Mouse (Mus musculus): ENCODE results near the gene Upp2. TPM values are rescaled to one million over a fixed set of nuclear protein-coding genes. Genes with fewer than 3 reads are reported as not detected.

The Upp2 gene
- total RNA-seq, 1 experiment from 2014 or later = not detected

DNA sequence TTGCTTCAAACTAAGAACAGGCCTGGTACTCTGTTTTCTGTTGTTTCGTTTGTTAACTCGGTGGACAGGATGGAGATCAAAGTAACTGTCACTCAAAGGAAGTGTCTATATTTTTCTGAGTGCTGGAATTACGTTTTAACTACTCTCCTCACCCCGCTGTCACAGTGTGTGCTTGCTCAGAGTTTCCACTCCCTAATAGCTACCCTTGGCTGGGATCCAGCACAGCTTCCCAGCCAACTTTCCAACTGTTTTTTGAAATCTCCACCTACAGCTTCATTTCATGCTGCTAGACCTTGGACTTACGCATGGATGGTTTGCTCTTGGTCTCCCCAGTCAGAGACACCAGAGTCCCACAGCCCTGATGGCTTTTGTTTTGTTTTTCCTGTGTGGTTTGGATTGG lies 144.8 kb downstream of the Upp2 start:
- no peak for ATAC-seq (ENCODE audit: extremely low read depth, insufficient number of reproducible peaks, low FRiP score, poor library complexity, severe bottlenecking)

DNA sequence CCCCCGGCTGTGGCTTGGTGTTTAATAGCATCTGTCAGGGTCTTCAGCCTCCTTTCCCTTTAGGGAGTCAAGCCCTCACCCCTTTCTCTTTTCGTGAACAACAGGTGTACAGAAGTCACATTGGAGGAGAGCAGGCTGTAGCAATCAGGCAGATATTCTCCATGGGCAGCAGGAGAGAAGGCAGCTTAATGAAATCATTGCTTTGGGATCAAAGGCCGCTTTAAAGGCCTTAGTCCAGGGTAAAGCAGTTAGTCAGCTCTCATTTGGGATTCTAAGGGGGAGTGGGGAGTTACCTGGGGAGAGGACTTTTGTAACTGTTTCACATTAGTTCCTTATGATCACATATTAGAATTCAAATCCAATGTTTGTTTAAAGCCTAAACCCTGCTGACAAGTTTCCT lies 150.8 kb downstream of the Upp2 start:
- ATAC-seq (ENCODE audit: extremely low read depth, insufficient number of reproducible peaks, low FRiP score, poor library complexity, severe bottlenecking) = no peak

DNA sequence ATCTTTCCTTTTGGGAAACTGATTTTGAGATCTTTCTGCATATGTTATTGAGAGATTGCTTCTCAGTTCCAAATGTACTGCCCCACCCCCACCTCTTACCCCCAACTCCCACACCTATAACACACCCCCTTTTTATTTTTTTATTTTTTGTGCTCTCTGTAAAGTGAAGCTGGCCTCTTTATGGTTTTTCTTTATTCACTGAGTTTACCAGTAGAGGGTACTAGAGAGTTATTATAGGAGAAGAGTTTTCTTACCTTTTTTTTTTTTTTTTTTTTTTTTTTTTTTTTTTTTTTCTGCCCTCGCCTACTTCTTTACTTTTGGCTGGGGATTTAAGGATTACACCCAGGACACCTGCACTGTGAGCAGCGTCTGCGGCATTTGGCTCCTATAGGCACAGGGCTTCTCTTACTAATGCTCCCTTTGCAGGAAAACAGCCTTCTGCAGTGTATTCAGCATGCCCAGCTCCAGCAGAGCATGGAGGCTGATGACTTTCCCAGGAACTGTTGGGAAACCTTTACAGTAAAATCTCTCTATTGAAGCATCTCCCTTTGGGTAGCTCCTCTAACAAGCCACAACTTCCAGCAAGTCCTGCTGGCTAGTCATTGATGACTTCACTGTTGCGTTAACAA lies 170.2 kb downstream of the Upp2 start:
- ATAC-seq (ENCODE audit: extremely low read depth, insufficient number of reproducible peaks, low FRiP score, poor library complexity, severe bottlenecking) = no peak

DNA sequence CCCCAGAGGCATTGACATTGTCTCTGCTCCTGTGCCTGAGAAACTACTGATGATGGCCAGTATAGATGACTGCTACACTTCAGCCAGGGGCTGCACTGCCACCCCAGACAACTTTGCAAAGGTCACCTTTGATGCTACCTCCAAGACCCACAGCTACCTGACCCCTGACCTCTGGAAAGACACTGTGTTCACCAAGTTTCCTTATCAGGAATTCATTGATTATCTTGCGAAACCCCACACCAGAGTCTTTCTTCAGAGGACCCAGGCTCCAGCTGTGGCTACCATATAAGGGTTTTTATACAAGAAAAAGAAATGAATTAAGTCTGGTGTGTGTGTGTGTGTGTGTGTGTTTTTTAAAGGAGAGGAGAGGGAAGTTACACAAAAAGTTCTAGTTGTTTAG lies 174.1 kb downstream of the Upp2 start:
- ATAC-seq (ENCODE audit: extremely low read depth, insufficient number of reproducible peaks, low FRiP score, poor library complexity, severe bottlenecking) = no peak

DNA sequence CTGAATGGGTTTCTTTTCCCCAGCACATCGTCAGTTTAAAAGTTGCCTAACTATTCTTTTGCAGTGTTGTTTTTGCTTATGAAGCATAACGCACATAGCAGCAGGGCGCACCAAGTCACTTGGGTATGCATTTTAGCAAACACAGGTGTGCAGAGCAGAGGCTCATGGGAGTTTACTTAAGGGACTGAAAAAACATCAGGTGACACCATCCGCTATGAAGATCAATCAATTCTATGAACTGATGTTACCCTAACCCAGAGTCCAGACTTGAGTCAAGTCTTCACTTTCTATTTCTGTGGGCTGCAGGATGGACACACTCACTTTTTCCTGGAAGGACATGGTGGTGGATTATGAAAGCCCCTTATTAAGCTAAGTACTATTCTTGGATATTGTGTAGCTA lies 174.9 kb downstream of the Upp2 start:
- ATAC-seq (ENCODE audit: extremely low read depth, insufficient number of reproducible peaks, low FRiP score, poor library complexity, severe bottlenecking) = no peak

DNA sequence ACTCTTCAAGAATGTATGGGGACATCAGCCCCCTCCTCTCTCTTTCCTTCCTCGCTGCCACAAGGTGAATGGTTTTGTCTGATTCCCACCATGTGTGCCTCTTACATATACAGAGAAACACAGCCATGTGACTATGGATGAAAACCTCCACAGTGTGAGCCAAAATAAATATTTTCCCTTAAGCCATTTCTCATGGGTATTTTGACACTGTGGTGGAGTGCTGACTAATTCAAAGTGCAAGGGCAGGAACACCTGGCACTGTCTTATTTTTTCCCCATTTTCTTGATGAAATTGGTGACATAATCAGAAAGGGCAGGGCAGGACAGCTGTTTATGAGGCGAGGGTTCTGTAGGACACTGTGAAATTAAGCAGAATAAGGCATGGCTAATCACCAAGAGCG lies 176.3 kb downstream of the Upp2 start:
- no peak for ATAC-seq (ENCODE audit: extremely low read depth, insufficient number of reproducible peaks, low FRiP score, poor library complexity, severe bottlenecking)

- no peak for ATAC-seq (ENCODE audit: extremely low read depth, insufficient number of reproducible peaks, low FRiP score, poor library complexity, severe bottlenecking)
These were observed 180.6 kb downstream of the Upp2 start for GRCm38 (mm10) chr2:58747483-58748229.

DNA sequence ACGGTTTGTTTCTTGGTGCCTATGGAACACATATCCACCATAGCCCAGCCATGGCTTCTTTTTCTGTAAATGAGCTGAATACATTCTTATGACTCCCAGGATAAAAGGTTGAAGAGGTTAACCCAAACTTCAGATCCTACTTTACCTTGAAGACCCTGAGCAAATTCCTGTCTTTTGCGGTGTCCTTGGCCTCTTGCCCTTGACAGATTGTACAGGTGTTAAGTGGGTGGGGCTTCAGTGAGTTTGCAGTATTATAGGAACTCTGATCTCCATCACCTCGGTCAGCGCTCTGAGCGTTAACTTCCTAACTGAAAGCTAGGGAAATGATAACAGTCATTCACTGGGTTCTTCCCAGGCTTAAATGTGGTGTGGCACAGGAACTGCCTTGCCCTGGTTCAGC lies 181.2 kb downstream of the Upp2 start:
- no peak for ATAC-seq (ENCODE audit: extremely low read depth, insufficient number of reproducible peaks, low FRiP score, poor library complexity, severe bottlenecking)

GRCm38 (mm10) chr2:58752891-58753290 lies 185.8 kb downstream of the Upp2 start:
- no peak for ATAC-seq (ENCODE audit: extremely low read depth, insufficient number of reproducible peaks, low FRiP score, poor library complexity, severe bottlenecking)

- ATAC-seq (ENCODE audit: extremely low read depth, insufficient number of reproducible peaks, low FRiP score, poor library complexity, severe bottlenecking) = no peak
These were observed 187.6 kb downstream of the Upp2 start for GRCm38 (mm10) chr2:58754736-58755135.

- no peak for ATAC-seq (ENCODE audit: extremely low read depth, insufficient number of reproducible peaks, low FRiP score, poor library complexity, severe bottlenecking)
These were observed 191.0 kb downstream of the Upp2 start for GRCm38 (mm10) chr2:58758081-58758480.

GRCm38 (mm10) chr2:58759676-58760075 lies 192.6 kb downstream of the Upp2 start:
- ATAC-seq (ENCODE audit: extremely low read depth, insufficient number of reproducible peaks, low FRiP score, poor library complexity, severe bottlenecking) = no peak

DNA sequence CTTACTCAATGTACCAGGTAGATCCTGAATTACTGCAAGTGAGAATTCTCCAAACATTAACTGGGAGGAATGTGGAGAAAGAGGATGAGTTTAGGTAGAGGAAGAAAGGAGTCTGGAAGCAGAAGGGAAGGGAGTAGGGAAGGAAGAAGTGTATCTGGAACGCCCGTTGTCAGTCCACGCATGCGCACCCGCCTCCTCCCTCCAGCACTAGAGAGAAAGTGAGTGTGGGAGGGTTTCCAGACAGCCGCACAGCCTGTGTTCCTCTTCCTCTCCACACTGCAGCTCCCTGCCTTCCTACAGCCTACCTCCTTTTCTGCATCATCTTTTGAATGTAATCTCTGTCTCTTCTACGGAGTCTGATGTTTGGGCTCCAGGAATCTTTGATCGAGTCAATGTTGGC lies 198.0 kb downstream of the Upp2 start:
- ATAC-seq (ENCODE audit: extremely low read depth, insufficient number of reproducible peaks, low FRiP score, poor library complexity, severe bottlenecking) = no peak

DNA sequence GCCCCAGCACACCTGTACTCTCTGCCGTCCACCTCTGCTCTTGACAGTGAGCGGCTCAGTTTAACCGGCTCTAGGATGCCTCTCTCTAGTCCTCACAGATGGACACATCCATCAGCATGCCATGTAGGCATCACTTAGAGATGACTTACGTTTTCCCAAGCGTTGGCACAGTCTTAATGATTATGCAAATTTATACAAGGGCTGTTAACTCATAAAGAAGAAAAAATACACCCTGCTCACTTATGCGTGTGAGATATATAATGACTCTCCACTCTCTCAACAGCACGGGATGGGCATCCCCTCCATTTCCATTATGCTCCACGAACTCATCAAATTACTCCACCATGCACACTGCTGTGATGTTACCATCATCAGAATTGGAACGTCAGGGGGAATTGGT lies 206.7 kb downstream of the Upp2 start:
- ATAC-seq (ENCODE audit: extremely low read depth, insufficient number of reproducible peaks, low FRiP score, poor library complexity, severe bottlenecking) = no peak

DNA sequence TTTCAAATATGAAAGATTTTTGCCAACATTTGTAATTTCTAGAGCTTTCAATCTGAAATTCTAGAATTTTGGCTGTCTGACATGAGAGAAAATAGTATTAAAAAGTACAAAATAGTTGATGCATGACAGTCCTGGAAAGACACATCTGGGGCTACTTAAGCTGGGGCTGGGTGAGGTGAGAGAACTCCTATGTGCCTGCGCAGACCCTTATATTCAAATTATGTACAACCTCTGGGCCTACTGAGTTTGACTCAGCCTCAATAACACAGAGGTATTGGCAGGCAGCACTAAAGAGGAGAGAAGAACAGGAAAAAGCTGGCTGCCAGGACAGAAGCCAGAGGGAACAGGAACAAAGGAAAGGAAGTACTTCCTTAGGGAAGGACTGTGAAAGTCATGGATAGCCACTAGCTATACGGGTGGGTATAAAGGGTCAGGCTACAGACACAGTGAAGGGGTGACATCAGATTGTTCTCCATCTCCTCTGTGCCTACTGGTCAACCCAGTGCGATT lies 211.9 kb downstream of the Upp2 start:
- no peak for ATAC-seq (ENCODE audit: extremely low read depth, insufficient number of reproducible peaks, low FRiP score, poor library complexity, severe bottlenecking)

DNA sequence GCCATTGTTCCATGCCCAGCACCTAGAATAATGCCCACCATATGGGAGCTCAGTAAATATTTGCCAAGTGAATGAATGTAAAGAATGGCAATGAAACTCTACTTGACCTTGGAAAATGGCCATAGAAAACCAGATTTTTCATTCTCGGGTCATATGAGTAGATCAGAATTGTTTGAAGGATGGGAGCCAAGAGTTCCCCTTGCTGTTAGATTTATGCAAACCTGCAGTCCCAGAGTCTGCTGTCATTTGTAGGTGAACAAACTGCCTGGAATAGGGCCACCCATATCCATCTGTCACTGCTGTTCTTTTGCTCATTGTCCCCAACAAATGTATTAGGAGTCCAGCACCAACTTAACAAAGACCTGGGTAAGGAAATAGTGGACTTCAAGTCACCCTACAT lies 216.4 kb downstream of the Upp2 start:
- ATAC-seq (ENCODE audit: extremely low read depth, insufficient number of reproducible peaks, low FRiP score, poor library complexity, severe bottlenecking) = no peak

GRCm38 (mm10) chr2:58786177-58786576 lies 219.1 kb downstream of the Upp2 start:
- no peak for ATAC-seq (ENCODE audit: extremely low read depth, insufficient number of reproducible peaks, low FRiP score, poor library complexity, severe bottlenecking)

DNA sequence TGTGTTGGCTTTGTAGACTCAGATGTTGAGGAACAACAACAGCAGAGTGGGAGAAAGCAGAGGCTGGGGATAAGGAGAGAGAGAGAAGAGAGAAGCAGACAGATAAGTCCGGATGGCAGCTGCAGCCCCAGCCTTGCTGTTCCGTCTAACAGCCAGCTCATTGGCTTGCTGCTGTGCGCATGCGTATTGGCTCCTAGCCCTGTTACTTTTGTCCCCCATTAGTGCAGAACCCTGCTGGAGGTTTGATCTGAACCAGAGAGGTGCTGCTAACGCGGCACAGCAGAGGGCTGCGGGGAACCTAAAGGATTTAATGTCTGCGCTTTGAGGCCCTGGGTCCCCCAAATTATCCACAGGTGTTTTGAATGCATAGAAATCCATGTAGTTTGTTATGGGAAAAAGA lies 219.6 kb downstream of the Upp2 start:
- no peak for ATAC-seq (ENCODE audit: extremely low read depth, insufficient number of reproducible peaks, low FRiP score, poor library complexity, severe bottlenecking)

DNA sequence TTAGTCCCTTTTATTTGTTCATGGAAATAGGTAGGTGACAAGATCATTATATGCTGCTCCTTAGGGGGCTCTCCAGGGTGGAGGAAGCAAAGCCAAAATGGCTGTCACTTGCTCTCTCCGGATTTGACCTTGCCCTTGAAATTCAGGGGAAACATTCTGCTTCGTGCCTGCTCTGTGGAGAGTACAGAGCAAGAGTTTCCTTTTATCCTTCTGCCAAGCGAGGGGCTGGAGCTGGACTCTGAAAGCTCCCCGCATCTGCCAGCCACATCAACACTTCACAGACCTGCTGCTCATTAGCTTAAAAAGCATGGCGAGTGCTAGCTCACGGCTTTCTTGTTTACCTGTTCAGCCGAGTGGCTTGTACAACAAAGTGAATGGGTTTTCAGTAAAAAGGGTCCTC lies 220.3 kb downstream of the Upp2 start:
- ATAC-seq (ENCODE audit: extremely low read depth, insufficient number of reproducible peaks, low FRiP score, poor library complexity, severe bottlenecking) = no peak

- no peak for ATAC-seq (ENCODE audit: extremely low read depth, insufficient number of reproducible peaks, low FRiP score, poor library complexity, severe bottlenecking)
These were observed 222.8 kb downstream of the Upp2 start for GRCm38 (mm10) chr2:58789934-58790333.

DNA sequence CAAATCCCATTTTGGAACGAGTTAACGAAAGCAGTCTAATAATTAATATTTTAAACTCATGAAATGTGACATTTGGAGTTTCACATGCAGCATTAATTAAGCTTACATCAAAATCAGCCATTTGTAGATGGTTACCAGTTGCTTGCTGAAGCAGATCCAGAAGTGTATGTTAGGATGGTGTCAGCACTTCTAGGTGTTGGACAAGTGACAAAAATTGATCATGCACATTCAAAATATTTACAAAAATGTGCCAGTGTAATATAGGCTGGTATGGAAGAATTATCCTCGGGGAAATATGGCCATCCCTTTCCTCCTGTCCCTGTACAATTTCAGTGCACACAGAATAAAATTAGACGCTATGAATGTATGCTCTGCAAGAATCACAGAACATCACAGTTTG lies 223.3 kb downstream of the Upp2 start:
- ATAC-seq (ENCODE audit: extremely low read depth, insufficient number of reproducible peaks, low FRiP score, poor library complexity, severe bottlenecking) = no peak

All from neutrophil, adult 5-6 weeks (primary cell).